Mouse (Mus musculus) stomach, postnatal 0 days (tissue): Measurements from ENCODE around the gene Unc5a. TPM values are rescaled to one million over a fixed set of nuclear protein-coding genes. Genes with fewer than 3 reads are reported as not detected.

Experiments
- ATAC-seq: fragments of 200-750 bp; cut with Nextera tagmentation; 2 replicates; pipeline ENCODE4 v1.8.0; 2017; ENCODE audit not compliant: low FRiP score, low TSS enrichment
- DNase-seq: peaks from one replicate; pipeline ENCODE4 v3.0.0-alpha.2; 2016; ENCODE audit warnings: low spot score
- H3K27ac ChIP-seq: fragments of 300-500 bp; sonication (generic); replicated peaks from 2 replicates; pipeline ENCODE4 v1.5.1; 2014; ENCODE audit warnings: mild to moderate bottlenecking, control low read depth
- H3K27me3 ChIP-seq: fragments of 300-500 bp; sonication (generic); 2 replicates; pipeline ENCODE4 v1.6.1; 2014; ENCODE audit warnings: low read length; ENCODE audit not compliant: control insufficient read depth, insufficient read depth
- H3K36me3 ChIP-seq: fragments of 300-500 bp; sonication (generic); 2 replicates; pipeline ENCODE4 v1.6.1; 2014; ENCODE audit warnings: low read length, mixed read lengths; ENCODE audit not compliant: control insufficient read depth, insufficient read depth
- H3K4me1 ChIP-seq: fragments of 300-500 bp; sonication (generic); replicated peaks from 2 replicates; pipeline ENCODE4 v1.6.1; 2014; ENCODE audit warnings: antibody characterized with exemption; ENCODE audit not compliant: control insufficient read depth, insufficient read depth
- H3K4me2 ChIP-seq: fragments of 300-500 bp; sonication (generic); replicated peaks from 2 replicates; pipeline ENCODE4 v1.6.1; 2014; ENCODE audit warnings: low read depth, mild to moderate bottlenecking, control low read depth, moderate library complexity
- H3K4me3 ChIP-seq: fragments of 300-500 bp; sonication (generic); 2 replicates; pipeline ENCODE4 v1.5.1; 2014; ENCODE audit warnings: low read depth, low read length, control low read depth
- H3K9ac ChIP-seq: fragments of 300-500 bp; sonication (generic); 2 replicates; pipeline ENCODE4 v1.6.1; 2014; ENCODE audit warnings: mild to moderate bottlenecking, low read length, control low read depth, mixed read lengths
- H3K9me3 ChIP-seq: fragments of 300-500 bp; sonication (generic); 2 replicates; pipeline ENCODE4 v1.6.1; 2016; ENCODE audit warnings: low read length; ENCODE audit not compliant: control insufficient read depth
- CTCF ChIP-seq: IDR thresholded peaks from 2 replicates; pipeline ENCODE4 v1.5.1; 2016; ENCODE audit warnings: antibody characterized with exemption, low read depth, mild to moderate bottlenecking, moderate library complexity
- EP300 ChIP-seq: optimal IDR thresholded peaks from 2 replicates; pipeline ENCODE3; 2016; ENCODE audit warnings: antibody characterized with exemption
- WGBS: fragments of 180-500 bp; shearing (Covaris S2); extraction: QIAGEN DNeasy Blood & Tissue Kit; methylation state at CpG from one replicate; pipeline ENCODE4 v1.1.7; 2014; 5-methylcytosine and 5-hydroxymethylcytosine counted together
- polyA plus RNA-seq: library from polyadenylated mRNA; unstranded; fragments of >200 nt; fragmentation: Nextera tagmentation; extraction: Ambion mirVana; gene quantifications from 2 replicates; pipeline ENCODE4 v1.2.1, GENCODE M21; 2015

The Unc5a gene
- polyA plus RNA-seq, 1 experiment from 2014 or later, result 0.89 TPM

GRCm38 (mm10) chr13:55006415-55006742 lies 57.2 kb downstream of the Unc5a start:
- WGBS, result 64% methylated on average over 7 of the region's 7 CpGs
- H3K9me3 ChIP-seq, result no peaks in the 10 kb centered on the region
- no peak overlapping the region for H3K4me3 ChIP-seq
- TF ChIP-seq CTCF, result no peak
- TF ChIP-seq EP300, result no peak
- no peak overlapping the region for H3K9ac ChIP-seq
- H3K27ac ChIP-seq, result no peak overlapping the region
- no peaks in the 10 kb centered on the region for H3K4me1 ChIP-seq
- no peak for DNase-seq
- H3K27me3 ChIP-seq, result no peaks in the 10 kb centered on the region
- no peak overlapping the region for H3K4me2 ChIP-seq
- no peak for ATAC-seq
- no peaks in the 10 kb centered on the region for H3K36me3 ChIP-seq

- Histone ChIP-seq H3K27me3 (no peaks in the 10 kb centered on the region), H3K4me1 (no peaks in the 10 kb centered on the region), H3K4me3 (no peak overlapping the region), H3K9me3 (no peaks in the 10 kb centered on the region), H3K27ac (no peak overlapping the region), H3K36me3 (no peaks in the 10 kb centered on the region), H3K9ac (no peak overlapping the region), H3K4me2 (no peak overlapping the region)
- no peak for TF ChIP-seq CTCF
- TF ChIP-seq EP300, result no peak
- WGBS, result 80% methylated on average over 6 of the region's 6 CpGs
- DNase-seq (no peak), ATAC-seq (no peak)
These were observed 59.4 kb downstream of the Unc5a start for GRCm38 (mm10) chr13:55008589-55008988.

- Histone ChIP-seq H3K4me1 (no peaks in the 10 kb centered on the region), H3K9ac (no peak overlapping the region), H3K4me3 (no peak overlapping the region), H3K27me3 (no peaks in the 10 kb centered on the region), H3K36me3 (no peaks in the 10 kb centered on the region), H3K9me3 (no peaks in the 10 kb centered on the region), H3K4me2 (no peak overlapping the region), H3K27ac (no peak overlapping the region)
- DNase-seq, result no peak
- WGBS, result 81% methylated on average over 15 of the region's 15 CpGs
- TF ChIP-seq EP300 (no peak), CTCF (no peak)
- no peak for ATAC-seq
These were observed 61.9 kb downstream of the Unc5a start for GRCm38 (mm10) chr13:55011103-55011502.

- H3K4me1 ChIP-seq, result no peaks in the 10 kb centered on the region
- H3K4me2 ChIP-seq, result no peak overlapping the region
- ATAC-seq (0 out of 2 replicates have a peak, but pooled peaks have one; percentile 47), DNase-seq (no peak)
- no peaks in the 10 kb centered on the region for H3K36me3 ChIP-seq
- H3K9me3 ChIP-seq, result no peaks in the 10 kb centered on the region
- H3K27ac ChIP-seq, result no peak overlapping the region
- TF ChIP-seq EP300, result no peak
- peak; percentile 56 for TF ChIP-seq CTCF
- H3K9ac ChIP-seq, result no peak overlapping the region
- WGBS, result 4% methylated on average over 14 of the region's 14 CpGs
- no peaks in the 10 kb centered on the region for H3K27me3 ChIP-seq
- no peak overlapping the region for H3K4me3 ChIP-seq
These were observed 62.8 kb downstream of the Unc5a start for GRCm38 (mm10) chr13:55011981-55012478.

- H3K4me2 ChIP-seq, result no peak overlapping the region
- DNase-seq, result no peak
These were observed 64.6 kb downstream of the Unc5a start for GRCm38 (mm10) chr13:55013702-55014344.

GRCm38 (mm10) chr13:55014451-55014850 lies 65.2 kb downstream of the Unc5a start:
- Histone ChIP-seq H3K9ac (no peak overlapping the region), H3K27me3 (no peaks in the 10 kb centered on the region), H3K4me1 (no peaks in the 10 kb centered on the region), H3K4me2 (no peak overlapping the region), H3K9me3 (no peaks in the 10 kb centered on the region), H3K36me3 (no peaks in the 10 kb centered on the region), H3K27ac (no peak overlapping the region), H3K4me3 (no peak overlapping the region)
- no peak for DNase-seq
- TF ChIP-seq EP300, result no peak
- no peak for TF ChIP-seq CTCF
- WGBS, result 56% methylated on average over 9 of the region's 9 CpGs
- no peak for ATAC-seq

More at GRCm38 (mm10) chr13:55013702-55014344, 64.6 kb downstream of the Unc5a start:
- TF ChIP-seq EP300 (no peak), CTCF (peak; percentile 47)
- Histone ChIP-seq H3K36me3 (no peaks in the 10 kb centered on the region), H3K9ac (no peak overlapping the region), H3K27ac (no peak overlapping the region), H3K4me1 (no peaks in the 10 kb centered on the region), H3K27me3 (no peaks in the 10 kb centered on the region), H3K4me3 (no peak overlapping the region), H3K9me3 (no peaks in the 10 kb centered on the region)
- WGBS, result 35% methylated on average over 9 of the region's 9 CpGs
- no peak for ATAC-seq
